Mouse (Mus musculus) embryonic facial prominence, embryonic 15.5 days (tissue): ENCODE data around the gene Gpr18. TPM values are rescaled to one million over a fixed set of nuclear protein-coding genes. Genes with fewer than 3 reads are reported as not detected.

Source experiments
- ATAC-seq: fragments of 200-750 bp; cut with Nextera tagmentation; 2 replicates; pipeline ENCODE4 v1.8.0; 2017; ENCODE audit warnings: low read depth, moderate TSS enrichment; ENCODE audit not compliant: insufficient number of reproducible peaks, low FRiP score, low TSS enrichment
- H3K27ac ChIP-seq: fragments of 300-500 bp; sonication (generic); replicated peaks from 2 replicates; pipeline ENCODE4 v1.5.1; 2015; ENCODE audit warnings: mild to moderate bottlenecking, inconsistent platforms
- H3K27me3 ChIP-seq: fragments of 300-500 bp; sonication (generic); 2 replicates; pipeline ENCODE4 v1.6.1; 2015; ENCODE audit warnings: inconsistent platforms
- H3K36me3 ChIP-seq: fragments of 300-500 bp; sonication (generic); 2 replicates; pipeline ENCODE4 v1.6.1; 2015; ENCODE audit warnings: mild to moderate bottlenecking, inconsistent platforms
- H3K4me1 ChIP-seq: fragments of 300-500 bp; sonication (generic); 2 replicates; pipeline ENCODE4 v1.6.1; 2015; ENCODE audit warnings: inconsistent platforms
- H3K4me2 ChIP-seq: fragments of 300-500 bp; sonication (generic); replicated peaks from 2 replicates; pipeline ENCODE4 v1.6.1; 2015; ENCODE audit warnings: mild to moderate bottlenecking, inconsistent platforms
- H3K4me3 ChIP-seq: fragments of 300-500 bp; sonication (generic); replicated peaks from 2 replicates; pipeline ENCODE4 v1.5.1; 2015; ENCODE audit warnings: mild to moderate bottlenecking, inconsistent platforms
- H3K9ac ChIP-seq: fragments of 300-500 bp; sonication (generic); 2 replicates; pipeline ENCODE4 v1.6.1; 2015; ENCODE audit warnings: inconsistent platforms
- H3K9me3 ChIP-seq: fragments of 300-500 bp; sonication (generic); replicated peaks from 2 replicates; pipeline ENCODE4 v1.6.1; 2016; ENCODE audit warnings: inconsistent platforms
- WGBS: fragments of 180-500 bp; shearing (Covaris S2); methylation state at CpG from one replicate; pipeline ENCODE4 v1.1.7; 2015; 5-methylcytosine and 5-hydroxymethylcytosine counted together
- polyA plus RNA-seq: library from polyadenylated mRNA; unstranded; fragments of >200 nt; fragmentation: Nextera tagmentation; extraction: Ambion mirVana; gene quantifications from 2 replicates; pipeline ENCODE4 v1.2.1, GENCODE M21; 2015

Gene Gpr18
- polyA plus RNA-seq, 1 experiment from 2014 or later, result 0.21 TPM

DNA sequence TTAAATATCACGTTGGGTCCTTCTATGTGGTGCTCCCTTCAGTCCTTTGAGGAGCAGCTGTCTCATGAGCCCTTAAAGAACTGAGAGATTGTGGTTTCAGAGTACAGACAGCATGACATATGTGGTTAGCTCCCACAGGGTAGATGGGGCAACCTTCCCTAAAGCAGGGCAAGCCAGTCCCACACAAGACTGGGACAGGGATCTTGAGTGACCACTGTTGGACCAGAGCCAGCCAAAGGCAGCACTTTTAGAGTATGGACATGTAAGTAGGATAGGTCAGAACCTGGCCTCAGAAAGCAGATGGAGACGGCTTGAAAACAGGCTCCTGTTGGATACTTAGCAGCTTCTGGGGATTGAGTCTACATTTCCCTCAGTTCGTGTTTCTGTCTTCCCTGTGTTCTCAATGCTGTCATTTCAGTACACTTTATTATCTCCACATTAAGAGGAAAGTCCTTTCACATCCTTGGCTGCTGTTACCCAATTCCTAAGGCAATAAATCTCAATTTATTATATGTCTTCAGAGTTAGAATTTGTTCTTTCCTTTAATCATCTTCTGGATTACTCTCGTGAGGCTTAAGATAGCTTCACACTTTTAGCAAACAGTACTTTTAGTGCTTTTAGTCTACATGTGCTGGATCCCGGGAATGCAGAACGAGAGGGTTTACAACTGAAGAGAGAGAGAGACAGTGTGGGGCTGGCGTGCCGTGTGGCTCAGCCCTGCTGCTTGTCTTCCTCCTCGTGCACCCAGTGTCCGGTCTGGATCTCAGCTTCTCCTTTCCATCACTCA lies 43.4 kb upstream of the Gpr18 start:
- H3K36me3 ChIP-seq, result 0 out of 2 replicates have a peak, but pooled peaks cover 7% of the 10 kb centered on the region
- 75% methylated on average over 10 of the region's 10 CpGs for WGBS
- no peaks in the 10 kb centered on the region for H3K9me3 ChIP-seq
- no peak for ATAC-seq
- no peaks in the 10 kb centered on the region for H3K4me1 ChIP-seq
- no peak overlapping the region for H3K9ac ChIP-seq
- H3K27ac ChIP-seq, result no peak overlapping the region
- no peak overlapping the region for H3K4me2 ChIP-seq
- no peak overlapping the region for H3K4me3 ChIP-seq
- H3K27me3 ChIP-seq, result no peaks in the 10 kb centered on the region

GRCm38 (mm10) chr14:121958041-121958750 lies 42.6 kb upstream of the Gpr18 start:
- WGBS, result 71% methylated on average over 3 of the region's 3 CpGs

DNA sequence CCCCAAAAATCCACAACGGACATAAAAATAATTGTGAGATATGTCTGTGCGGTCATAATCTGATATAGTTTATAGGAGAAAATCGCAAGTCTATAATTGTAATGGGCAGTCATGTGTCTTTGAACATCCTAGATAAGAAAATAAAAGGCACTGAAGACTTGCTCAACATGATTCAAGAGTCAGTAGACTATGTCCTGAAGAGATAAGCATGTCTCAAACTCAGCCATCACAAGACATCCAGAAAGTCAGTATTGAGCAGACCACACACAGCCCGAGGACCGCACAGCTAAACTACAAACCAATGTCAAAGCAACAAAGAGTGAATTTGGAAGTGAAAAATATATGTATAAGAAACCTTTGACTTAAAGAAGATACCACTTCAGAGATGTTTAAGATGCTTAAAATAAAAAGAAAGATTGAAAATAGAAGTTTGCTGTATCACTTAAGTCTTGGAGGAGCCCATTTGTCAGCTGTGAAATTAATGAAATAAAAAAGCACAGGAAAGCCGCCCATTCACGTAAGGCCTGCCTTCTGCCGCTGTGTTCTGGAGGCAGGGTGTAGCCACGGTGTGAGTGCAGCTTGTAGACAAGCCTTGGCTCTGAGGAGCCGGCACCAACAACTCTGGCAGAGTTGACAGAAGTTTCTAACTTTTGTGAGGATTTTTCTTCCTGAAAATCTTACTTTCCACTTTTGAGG lies 41.7 kb upstream of the Gpr18 start:
- no peak for ATAC-seq
- H3K4me3 ChIP-seq, result no peak overlapping the region

More at GRCm38 (mm10) chr14:121958041-121958750, 42.6 kb upstream of the Gpr18 start:
- no peak for ATAC-seq
- H3K4me1 ChIP-seq, result no peaks in the 10 kb centered on the region
- H3K27ac ChIP-seq, result no peak overlapping the region
- no peak overlapping the region for H3K9ac ChIP-seq
- no peak overlapping the region for H3K4me3 ChIP-seq
- 0 out of 2 replicates have a peak, but pooled peaks cover 7% of the 10 kb centered on the region for H3K36me3 ChIP-seq
- no peak overlapping the region for H3K4me2 ChIP-seq
- H3K27me3 ChIP-seq, result no peaks in the 10 kb centered on the region
- H3K9me3 ChIP-seq, result no peaks in the 10 kb centered on the region

GRCm38 (mm10) chr14:121956291-121956690 lies 40.7 kb upstream of the Gpr18 start:
- no peak overlapping the region for H3K4me2 ChIP-seq
- 0 out of 2 replicates have a peak, but pooled peaks cover 7% of the 10 kb centered on the region for H3K36me3 ChIP-seq
- H3K9ac ChIP-seq, result no peak overlapping the region
- no peak overlapping the region for H3K4me3 ChIP-seq
- H3K27ac ChIP-seq, result no peak overlapping the region
- H3K27me3 ChIP-seq, result no peaks in the 10 kb centered on the region
- WGBS, result 94% methylated on average over 5 of the region's 5 CpGs
- no peaks in the 10 kb centered on the region for H3K9me3 ChIP-seq
- ATAC-seq, result no peak
- no peaks in the 10 kb centered on the region for H3K4me1 ChIP-seq

More for the DNA sequence above, 41.7 kb upstream of the Gpr18 start:
- Histone ChIP-seq H3K27ac (no peak overlapping the region), H3K27me3 (no peaks in the 10 kb centered on the region), H3K4me2 (no peak overlapping the region), H3K9me3 (no peaks in the 10 kb centered on the region), H3K4me1 (no peaks in the 10 kb centered on the region), H3K9ac (no peak overlapping the region), H3K36me3 (0 out of 2 replicates have a peak, but pooled peaks cover 7% of the 10 kb centered on the region)
- 88% methylated on average over 10 of the region's 10 CpGs for WGBS

DNA sequence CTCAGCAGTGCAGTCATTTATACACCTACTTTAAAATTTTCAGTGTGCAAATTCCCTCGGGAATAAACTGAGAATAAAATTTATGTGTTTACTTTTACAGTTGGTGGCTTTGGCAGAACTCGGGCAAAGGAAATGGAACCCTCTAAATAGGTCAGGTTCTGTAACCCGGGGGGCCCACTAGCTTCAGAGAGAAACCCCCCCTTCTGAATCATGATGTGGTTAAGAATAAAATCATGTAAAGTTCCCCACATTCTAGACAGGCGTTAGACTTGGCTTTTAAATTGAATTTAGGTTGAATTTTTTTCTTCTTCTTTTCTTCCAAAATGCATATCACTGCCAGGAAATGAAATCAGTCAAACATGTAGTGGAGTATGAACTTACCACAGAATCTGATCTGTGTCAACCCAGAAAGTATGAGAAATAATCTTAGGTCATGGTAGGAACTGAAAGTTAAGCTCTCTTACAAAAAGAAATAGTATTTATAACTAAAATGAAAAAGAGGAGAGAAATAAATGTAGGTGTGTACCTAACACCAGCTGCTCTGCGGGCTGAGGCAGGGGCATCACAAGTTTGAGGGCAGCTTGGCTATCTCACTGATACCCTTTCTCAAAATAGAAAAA lies 39.7 kb upstream of the Gpr18 start:
- no peak for ATAC-seq
- no peaks in the 10 kb centered on the region for H3K27me3 ChIP-seq
- WGBS, result 71% methylated on average over 5 of the region's 5 CpGs
- H3K9ac ChIP-seq, result no peak overlapping the region
- no peak overlapping the region for H3K27ac ChIP-seq
- H3K36me3 ChIP-seq, result 0 out of 2 replicates have a peak, but pooled peaks cover 7% of the 10 kb centered on the region
- no peak overlapping the region for H3K4me2 ChIP-seq
- H3K4me1 ChIP-seq, result no peaks in the 10 kb centered on the region
- no peaks in the 10 kb centered on the region for H3K9me3 ChIP-seq
- H3K4me3 ChIP-seq, result no peak overlapping the region

- no peak for ATAC-seq
- H3K4me1 ChIP-seq, result no peaks in the 10 kb centered on the region
- H3K9me3 ChIP-seq, result no peaks in the 10 kb centered on the region
- no peak overlapping the region for H3K9ac ChIP-seq
- 0 out of 2 replicates have a peak, but pooled peaks cover 7% of the 10 kb centered on the region for H3K36me3 ChIP-seq
- whole genome bisulfite sequencing, result 96% methylated on average over 12 of the region's 12 CpGs
- H3K4me2 ChIP-seq, result no peak overlapping the region
- H3K27me3 ChIP-seq, result no peaks in the 10 kb centered on the region
- H3K27ac ChIP-seq, result no peak overlapping the region
- no peak overlapping the region for H3K4me3 ChIP-seq
Observed at GRCm38 (mm10) chr14:121954608-121955007, 39.0 kb upstream of the Gpr18 start.

DNA sequence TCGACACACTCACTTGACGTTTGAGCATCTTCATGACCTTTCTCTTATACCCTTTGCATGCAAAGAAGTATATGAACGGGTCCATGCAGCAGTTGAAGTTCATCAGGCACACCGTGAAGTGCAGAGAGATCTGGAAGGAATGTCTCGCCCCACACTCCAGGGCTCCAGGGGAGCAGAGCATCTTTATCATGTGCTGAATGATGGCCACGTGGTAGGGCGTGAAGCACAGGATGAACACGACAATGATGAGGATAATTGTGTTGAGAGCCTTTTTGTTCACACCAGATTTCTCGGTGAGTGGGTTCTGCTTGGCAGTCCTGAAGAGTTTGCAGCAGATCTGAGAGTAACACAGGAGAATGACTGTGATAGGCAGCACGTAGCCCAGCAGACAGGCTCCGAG lies 38.5 kb upstream of the Gpr18 start:
- 96% methylated on average over 11 of the region's 11 CpGs for WGBS
- H3K4me2 ChIP-seq, result no peak overlapping the region
- H3K9ac ChIP-seq, result no peak overlapping the region
- no peaks in the 10 kb centered on the region for H3K27me3 ChIP-seq
- no peaks in the 10 kb centered on the region for H3K9me3 ChIP-seq
- no peak for ATAC-seq
- H3K27ac ChIP-seq, result no peak overlapping the region
- H3K36me3 ChIP-seq, result 0 out of 2 replicates have a peak, but pooled peaks cover 7% of the 10 kb centered on the region
- no peak overlapping the region for H3K4me3 ChIP-seq
- H3K4me1 ChIP-seq, result no peaks in the 10 kb centered on the region

GRCm38 (mm10) chr14:121952046-121952400 lies 36.4 kb upstream of the Gpr18 start:
- no peak overlapping the region for H3K27ac ChIP-seq
- no peak overlapping the region for H3K4me3 ChIP-seq
- H3K9ac ChIP-seq, result no peak overlapping the region
- ATAC-seq, result no peak
- 0 out of 2 replicates have a peak, but pooled peaks cover 7% of the 10 kb centered on the region for H3K36me3 ChIP-seq
- no peaks in the 10 kb centered on the region for H3K27me3 ChIP-seq
- 0 out of 2 replicates have a peak, but pooled peaks cover 4% of the 10 kb centered on the region for H3K4me1 ChIP-seq
- H3K4me2 ChIP-seq, result no peak overlapping the region
- no peaks in the 10 kb centered on the region for H3K9me3 ChIP-seq
- 85% methylated on average over 5 of the region's 5 CpGs for WGBS

- no peak overlapping the region for H3K9ac ChIP-seq
- 65% methylated on average over 2 of the region's 2 CpGs for WGBS
- 0 out of 2 replicates have a peak, but pooled peaks cover 5% of the 10 kb centered on the region for H3K4me1 ChIP-seq
- H3K9me3 ChIP-seq, result no peaks in the 10 kb centered on the region
- no peak for ATAC-seq
- no peak overlapping the region for H3K4me2 ChIP-seq
- H3K27me3 ChIP-seq, result no peaks in the 10 kb centered on the region
- 0 out of 2 replicates have a peak, but pooled peaks cover 7% of the 10 kb centered on the region for H3K36me3 ChIP-seq
- no peak overlapping the region for H3K4me3 ChIP-seq
- no peak overlapping the region for H3K27ac ChIP-seq
Observed at GRCm38 (mm10) chr14:121951399-121952045, 35.9 kb upstream of the Gpr18 start.

DNA sequence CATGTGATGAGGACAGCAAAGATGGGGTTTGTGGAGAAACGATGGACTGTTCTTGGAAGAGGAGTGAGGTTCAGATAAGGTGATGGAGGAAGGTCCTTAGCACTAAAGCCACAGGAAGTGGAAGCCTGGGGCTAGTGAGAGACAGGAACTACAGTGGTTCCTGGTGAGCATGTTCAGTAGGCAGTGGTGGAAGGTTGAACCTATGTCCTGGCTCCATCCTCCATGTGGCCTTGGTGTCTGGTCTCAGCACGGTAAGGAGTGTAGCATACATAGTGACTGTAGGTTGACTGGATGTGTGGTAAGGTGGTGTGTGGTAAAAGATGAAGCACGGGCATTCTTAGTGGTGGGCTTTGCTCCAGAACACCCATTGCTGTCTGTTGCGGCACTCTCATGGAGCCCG lies 34.3 kb upstream of the Gpr18 start:
- no peaks in the 10 kb centered on the region for H3K27me3 ChIP-seq
- ATAC-seq, result no peak
- H3K4me3 ChIP-seq, result no peak overlapping the region
- H3K4me1 ChIP-seq, result 0 out of 2 replicates have a peak, but pooled peaks cover 5% of the 10 kb centered on the region
- 0 out of 2 replicates have a peak, but pooled peaks cover 7% of the 10 kb centered on the region for H3K36me3 ChIP-seq
- no peaks in the 10 kb centered on the region for H3K9me3 ChIP-seq
- H3K27ac ChIP-seq, result no peak overlapping the region
- WGBS, result 86% methylated on average over 5 of the region's 5 CpGs
- no peak overlapping the region for H3K9ac ChIP-seq
- H3K4me2 ChIP-seq, result no peak overlapping the region
